Mouse (Mus musculus): ENCODE measurements around the gene Rnps1.

- TF ChIP-seq CTCF (IDR thresholded peaks at IDR 0.05; ENCODE audit: insufficient read depth, low read length) (no peak), POLR2A (IDR thresholded peaks at IDR 0.05; ENCODE audit: borderline replicate concordance, extremely low read depth, low read depth, low read length) (no peak)
These were observed 15.0 kb downstream of the Rnps1 start for GRCm38 (mm10) chr17:24429201-24429983.

All from lung, adult 2 months (tissue).